Mouse (Mus musculus): ENCODE measurements at regions not wholly inside any gene's neighbourhood (a gene's known extent, or its start where the extent isn't known, plus 50 kb on each side); places are given as distances from the start of the nearest gene placed in this dataset.

DNA sequence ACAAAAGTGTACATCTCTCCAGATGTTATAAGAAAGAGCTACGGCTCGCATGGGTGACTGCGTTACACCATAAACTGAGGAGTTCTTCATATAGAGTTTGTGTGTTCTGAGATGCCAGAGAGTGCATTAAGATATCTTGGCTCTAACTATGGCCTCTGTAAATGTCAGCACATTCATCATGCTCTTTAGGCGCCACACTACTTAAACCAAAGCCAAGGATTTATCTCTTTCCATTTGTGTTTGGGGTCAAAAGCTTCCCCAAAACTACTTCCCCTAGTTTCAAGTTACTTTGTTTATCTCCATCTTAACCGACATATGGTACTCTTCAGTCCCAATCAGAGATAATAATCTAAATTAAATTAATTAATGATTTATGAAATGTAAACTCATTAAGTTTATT lies 541.3 kb upstream of the N6amt1 start:
- TF ChIP-seq POLR2A (IDR thresholded peaks at IDR 0.05; ENCODE audit: borderline replicate concordance, extremely low read depth, insufficient read depth, insufficient read length, poor library complexity, severe bottlenecking): no peak
- no peak for TF ChIP-seq CTCF (IDR thresholded peaks at IDR 0.05; ENCODE audit: borderline replicate concordance, extremely low read depth, insufficient read depth, insufficient read length)

All from brain, embryonic 14.5 days (tissue).